Mouse (Mus musculus) left cerebral cortex, postnatal 10 days (tissue): ENCODE data around the gene Ephb1. TPM values are rescaled to one million over a fixed set of nuclear protein-coding genes. Genes with fewer than 3 reads are reported as not detected.
A peak's percentile ranks its signal among the peaks of the same experiment; 100 is the strongest.

Experiments used
- DNase-seq, 2 experiments: peaks; one replicate each; pipeline ENCODE4 v3.0.0; 2021 to 2022; ENCODE audit warnings: low spot score in 2 of 2, mixed read lengths in 1 of 2; ENCODE audit errors: extremely low spot score in 1 of 2
- intact Hi-C: fragments of 180-260 bp; cut with DNase I; formaldehyde crosslinking; loops from one replicate; pipeline ENCODE4 v1.15.1; 2025
- total RNA-seq, 2 experiments: library from RNA; stranded (reverse); gene quantifications; 2 replicates each; pipeline ENCODE4 v1.2.3; 2021

The Ephb1 gene
- total RNA-seq, 2 experiments from 2014 or later = 37.7 to 37.8 TPM

DNA sequence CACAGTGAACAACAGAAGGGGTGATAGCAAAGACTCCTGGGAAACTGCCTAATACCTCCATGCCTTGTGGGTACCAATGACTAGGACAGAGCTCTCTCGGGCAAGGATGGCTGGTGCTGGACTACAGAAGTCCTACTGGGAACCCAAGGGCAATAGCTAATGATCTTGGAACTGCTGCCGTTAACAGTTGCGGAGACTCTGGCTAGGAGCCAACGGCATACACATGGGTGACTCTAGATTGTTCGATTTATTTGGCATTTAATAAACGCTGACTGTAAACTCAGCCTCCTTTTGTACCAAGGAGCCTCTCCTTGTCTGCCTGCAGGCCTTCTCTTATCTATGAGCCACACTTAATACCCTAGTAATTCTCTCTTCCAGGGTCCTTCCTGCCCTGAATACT is 364.5 kb downstream of the Ephb1 start:
- no peak for DNase-seq
- intact Hi-C loops = no loop called here

DNA sequence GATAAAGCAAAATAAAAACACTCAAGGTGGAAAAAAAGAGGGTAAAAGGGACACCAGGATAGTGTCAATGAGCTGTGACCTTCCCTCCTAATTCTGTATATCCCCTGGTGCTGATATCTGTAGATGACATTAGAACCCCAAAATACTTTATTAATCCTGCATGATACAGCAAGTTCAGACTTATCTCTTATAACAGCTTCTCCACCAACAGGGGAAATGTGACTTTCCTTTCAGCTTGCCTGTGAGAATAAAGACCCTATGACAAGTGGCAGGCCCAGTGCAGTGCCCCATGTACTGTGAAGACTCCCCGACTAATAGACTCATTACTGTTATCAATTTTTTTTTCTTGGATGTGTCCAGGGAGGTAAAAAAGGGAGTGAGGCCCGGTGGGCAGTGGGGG is 367.6 kb downstream of the Ephb1 start:
- intact Hi-C loops = no loop called here
- DNase-seq = no peak

GRCm38 (mm10) chr9:101982378-101982777 is 372.1 kb downstream of the Ephb1 start:
- no peak for DNase-seq
- intact Hi-C loops = no loop called here

- no peak for DNase-seq
- intact Hi-C loops = no loop called here
Observed at GRCm38 (mm10) chr9:101981161-101981560, 373.3 kb downstream of the Ephb1 start.

GRCm38 (mm10) chr9:101976884-101977465 is 377.5 kb downstream of the Ephb1 start:
- intact Hi-C loops = no loop called here
- DNase-seq = no peak

DNA sequence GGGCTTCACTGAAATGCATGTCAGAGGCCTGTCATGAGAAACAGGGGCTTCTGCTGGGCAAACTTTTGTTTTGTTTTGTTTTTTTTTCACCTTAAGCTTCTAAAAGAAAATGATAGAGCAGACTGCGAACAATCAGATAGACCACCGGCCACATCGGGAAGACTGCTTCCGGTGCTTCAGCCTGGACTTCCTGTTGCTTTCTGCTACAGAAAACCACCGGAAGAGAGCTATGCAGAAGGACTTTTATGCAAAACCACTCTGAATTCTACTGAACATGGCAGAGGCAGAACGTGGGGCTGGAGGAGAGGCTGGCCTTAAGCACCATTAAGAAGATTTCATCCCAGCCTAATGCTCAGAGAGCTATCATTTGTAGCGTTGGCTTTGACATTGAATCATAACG is 382.2 kb downstream of the Ephb1 start:
- intact Hi-C loops = no loop called here
- no peak for DNase-seq

GRCm38 (mm10) chr9:101971806-101972205 is 382.7 kb downstream of the Ephb1 start:
- intact Hi-C loops = no loop called here
- peak in 1 of 2 experiments; percentile 50 for DNase-seq

DNA sequence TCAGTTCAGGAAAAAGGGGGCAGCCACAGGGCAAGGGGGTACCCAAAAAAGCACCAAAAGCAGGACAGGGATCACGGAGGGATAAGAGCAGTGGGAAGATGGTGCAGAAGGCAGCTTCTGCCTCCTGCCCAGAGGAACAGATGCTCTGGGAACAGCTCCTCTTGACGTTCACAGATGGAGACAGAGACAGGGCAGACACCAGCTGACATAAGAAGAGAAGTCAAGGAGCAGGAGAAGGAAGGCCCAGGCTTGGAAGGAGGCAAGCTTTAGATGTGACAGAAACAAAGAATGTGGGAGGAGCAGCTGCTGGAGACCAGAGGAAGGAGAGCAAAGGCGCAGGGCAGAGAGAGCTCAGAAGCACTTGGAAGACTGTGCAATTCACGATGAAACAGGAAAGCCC is 398.3 kb downstream of the Ephb1 start:
- no peak for DNase-seq
- intact Hi-C loops = no loop called here

- intact Hi-C loops = no loop called here
Observed at GRCm38 (mm10) chr9:101954529-101954928, 400.0 kb downstream of the Ephb1 start.

DNA sequence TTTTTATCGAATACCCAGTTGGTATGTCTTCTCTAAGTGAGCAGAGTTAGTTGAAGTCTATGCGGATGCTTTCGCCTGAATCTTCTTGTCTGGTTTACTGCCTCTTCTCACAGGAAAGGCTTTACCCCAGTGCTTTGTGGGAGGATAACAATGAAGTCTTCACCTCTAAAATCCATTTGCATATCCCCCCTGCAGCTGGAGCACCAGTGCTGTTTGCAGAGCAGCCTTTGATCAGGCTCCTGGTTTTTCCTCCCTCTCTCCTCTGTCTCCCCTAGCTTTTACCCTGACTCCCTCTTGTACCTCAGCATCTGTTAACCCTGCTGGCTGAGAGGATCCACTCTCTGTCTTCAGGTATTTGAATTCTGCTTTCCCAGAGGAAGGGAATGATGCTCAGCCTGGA is 404.4 kb downstream of the Ephb1 start:
- no peak for DNase-seq
- intact Hi-C loops = no loop called here

More at GRCm38 (mm10) chr9:101954529-101954928, 400.0 kb downstream of the Ephb1 start:
- no peak for DNase-seq

- no peak for DNase-seq
- intact Hi-C loops = no loop called here
Observed at GRCm38 (mm10) chr9:101945814-101946213, 408.7 kb downstream of the Ephb1 start.

GRCm38 (mm10) chr9:101945326-101945725 is 409.2 kb downstream of the Ephb1 start:
- intact Hi-C loops = no loop called here

GRCm38 (mm10) chr9:101942058-101942669 is 412.3 kb downstream of the Ephb1 start:
- DNase-seq = no peak
- intact Hi-C loops = no loop called here

More at GRCm38 (mm10) chr9:101945326-101945725, 409.2 kb downstream of the Ephb1 start:
- DNase-seq = no peak

DNA sequence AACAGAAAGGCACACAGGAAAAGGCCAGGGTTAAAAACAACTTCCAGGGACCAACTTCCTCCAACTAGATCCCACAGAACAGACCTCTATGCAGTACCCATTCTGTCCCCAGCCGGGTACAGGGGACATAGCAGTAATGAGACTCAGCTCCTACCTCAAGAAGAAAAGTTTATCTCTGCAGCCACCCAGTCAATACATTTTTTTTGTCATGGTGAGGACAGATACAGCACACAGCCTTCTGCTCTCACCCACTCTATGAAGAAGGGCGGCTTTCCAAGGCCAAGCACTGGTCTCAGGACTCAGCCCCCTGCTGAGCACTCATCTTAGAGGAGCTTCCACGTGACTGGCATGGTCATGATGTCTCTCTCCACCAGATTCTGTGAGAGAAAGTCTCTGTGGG is 414.3 kb downstream of the Ephb1 start:
- no peak for DNase-seq
- intact Hi-C loops = no loop called here

- peak; percentile 23 to 36 for DNase-seq
- intact Hi-C loops = no loop called here
Observed at GRCm38 (mm10) chr9:101939006-101939405, 415.5 kb downstream of the Ephb1 start.

- DNase-seq = no peak
- intact Hi-C loops = no loop called here
Observed at GRCm38 (mm10) chr9:101938066-101938465, 416.4 kb downstream of the Ephb1 start.

DNA sequence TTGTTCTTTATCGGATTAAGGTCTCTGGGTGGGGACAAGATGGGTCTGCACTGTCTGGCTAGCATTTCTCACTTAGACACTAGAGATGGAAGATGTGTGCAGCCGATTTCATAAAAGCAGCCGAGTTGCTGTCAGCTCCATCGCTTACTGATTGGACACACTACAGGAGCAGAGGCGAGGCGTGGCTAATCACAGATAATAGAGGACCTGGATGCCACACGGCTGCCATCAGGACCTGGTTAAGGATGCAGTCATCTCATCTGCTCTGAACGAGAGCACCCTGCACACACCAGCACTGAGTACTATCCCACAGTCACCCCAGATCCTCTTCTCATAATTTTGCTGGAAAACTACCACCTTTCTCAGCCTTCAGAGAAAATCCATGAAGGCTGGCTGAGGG is 419.6 kb downstream of the Ephb1 start:
- DNase-seq = no peak
- intact Hi-C loops = no loop called here

DNA sequence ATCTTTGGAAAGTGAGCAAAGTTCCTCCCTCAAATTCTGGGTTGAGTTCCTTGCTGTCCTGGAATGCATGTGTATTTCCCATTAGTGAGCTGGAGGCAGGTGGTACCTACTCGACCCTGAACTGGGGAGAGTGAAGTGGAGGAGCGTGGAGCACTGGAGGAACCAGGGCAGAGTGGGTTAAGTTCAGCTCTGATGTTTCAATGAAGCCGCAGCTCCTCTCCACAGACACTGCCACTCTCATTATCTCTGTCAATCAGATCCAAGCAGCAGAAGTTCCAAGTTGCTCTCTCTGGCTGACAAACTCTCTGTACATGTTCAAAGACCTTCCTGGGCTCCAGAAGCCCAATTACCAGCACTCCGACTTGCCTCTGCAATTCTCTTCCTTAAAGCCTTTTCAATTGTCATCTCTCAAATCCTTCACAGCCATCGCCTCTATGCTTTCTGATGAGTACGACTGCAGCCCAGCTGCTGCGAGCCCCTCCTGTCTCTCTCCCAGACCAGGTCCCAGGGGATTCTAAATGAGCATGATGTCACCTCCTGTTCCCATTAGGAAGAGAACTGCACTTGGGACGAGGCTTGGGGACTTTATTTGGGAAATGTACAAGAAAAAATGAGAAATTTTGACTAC is 420.4 kb downstream of the Ephb1 start:
- DNase-seq = no peak
- intact Hi-C loops = no loop called here

DNA sequence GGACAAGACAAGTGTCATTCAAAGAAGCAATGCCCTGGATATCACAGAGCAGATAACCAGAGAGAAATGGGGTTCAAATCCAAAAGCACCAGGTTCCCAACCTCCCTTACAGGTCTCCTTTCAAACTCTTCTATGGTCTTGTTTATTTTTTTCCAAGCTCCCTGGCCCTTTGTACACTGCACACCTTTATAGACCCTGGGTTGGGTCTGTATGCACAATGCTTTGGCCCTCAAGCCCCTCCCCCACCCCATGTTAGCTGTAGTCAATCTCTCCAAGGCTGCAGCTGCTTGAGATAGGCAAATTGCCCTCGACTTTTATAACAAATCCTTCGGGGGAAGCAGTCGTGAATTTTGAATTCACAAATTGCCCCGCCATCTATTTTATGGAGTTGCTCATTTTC is 429.7 kb downstream of the Ephb1 start:
- intact Hi-C loops = no loop called here
- no peak for DNase-seq

GRCm38 (mm10) chr9:101922846-101923245 is 431.6 kb downstream of the Ephb1 start:
- no peak for DNase-seq
- intact Hi-C loops = no loop called here
